Mouse (Mus musculus) frontal cortex, adult (tissue): ENCODE data around the gene Gm3476.
"Not testable (repeated sequence)": the region's sequence is repeated elsewhere in the genome, so short reads cannot be mapped to it uniquely, and the experiment has no call there.

Source experiments
- ATAC-seq: cut with Nextera tagmentation; 2 replicates; pipeline ENCODE4 v1.9.2; 2017; ENCODE audit warnings: mild to moderate bottlenecking, moderate library complexity, mixed read lengths; ENCODE audit not compliant: low TSS enrichment

Gene Gm3476

DNA sequence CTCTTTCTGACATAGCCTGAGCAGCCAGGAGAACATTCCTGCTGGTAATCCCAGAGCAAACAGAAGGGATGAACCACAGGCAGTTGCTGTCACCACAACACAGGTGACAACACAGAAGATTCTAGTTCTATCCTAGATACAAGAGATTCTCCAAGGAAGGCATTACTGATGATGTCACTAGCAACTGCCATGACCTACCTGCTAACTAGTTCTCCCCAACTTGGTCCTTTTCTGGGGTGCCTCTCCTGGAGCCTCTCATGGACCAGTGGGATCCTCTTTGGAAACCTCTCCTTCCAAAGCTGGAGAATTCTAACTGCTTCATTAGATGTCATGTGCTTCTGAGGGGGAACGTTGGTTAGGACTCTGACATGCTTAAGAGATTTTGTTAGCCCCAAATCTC is at the start of gene Gm3476:
Gm3476 (minus strand) TSS at position 101 of the 400 bp plus-strand sequence.
- not testable (repeated sequence) for ATAC-seq

DNA sequence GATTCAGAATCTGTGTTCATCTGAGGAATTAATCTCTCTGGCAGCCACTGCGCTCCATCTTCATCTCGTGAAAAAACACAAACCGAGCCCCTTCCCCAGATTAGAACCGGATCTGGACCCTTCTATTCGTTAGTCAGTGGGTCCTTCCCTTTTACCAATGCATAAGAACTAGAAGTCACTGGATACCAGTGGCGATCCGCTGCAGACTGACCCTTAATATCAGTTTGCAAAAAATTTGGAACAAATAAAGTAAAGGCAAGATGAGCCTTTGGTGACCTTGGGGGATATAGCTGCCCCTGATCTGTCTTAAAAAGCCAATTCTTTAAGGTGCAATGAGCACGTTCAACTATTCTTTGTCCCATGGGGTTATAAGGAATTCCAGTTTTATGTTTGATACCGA is 37.9 kb upstream of the Gm3476 start:
- not testable (repeated sequence) for ATAC-seq

DNA sequence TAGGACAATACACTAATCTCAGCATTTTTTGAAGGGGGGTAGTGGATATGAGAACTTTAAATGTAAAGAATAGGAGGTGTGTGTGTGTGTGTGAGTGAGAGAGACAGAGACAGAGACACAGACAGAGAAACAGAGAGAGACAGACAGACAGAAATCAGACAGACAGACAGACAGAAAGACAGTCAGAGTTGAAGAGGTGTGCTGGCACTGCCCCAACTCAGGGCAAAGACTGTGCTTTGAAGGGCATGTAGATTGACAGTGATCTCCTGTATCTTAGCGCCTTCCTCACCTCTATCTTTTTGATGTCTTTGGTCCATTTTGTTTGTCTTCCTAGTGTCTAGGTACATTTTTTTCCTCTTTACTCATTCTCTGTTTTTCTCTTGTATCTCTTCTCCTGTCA is 35.5 kb upstream of the Gm3476 start:
- not testable (repeated sequence) for ATAC-seq

DNA sequence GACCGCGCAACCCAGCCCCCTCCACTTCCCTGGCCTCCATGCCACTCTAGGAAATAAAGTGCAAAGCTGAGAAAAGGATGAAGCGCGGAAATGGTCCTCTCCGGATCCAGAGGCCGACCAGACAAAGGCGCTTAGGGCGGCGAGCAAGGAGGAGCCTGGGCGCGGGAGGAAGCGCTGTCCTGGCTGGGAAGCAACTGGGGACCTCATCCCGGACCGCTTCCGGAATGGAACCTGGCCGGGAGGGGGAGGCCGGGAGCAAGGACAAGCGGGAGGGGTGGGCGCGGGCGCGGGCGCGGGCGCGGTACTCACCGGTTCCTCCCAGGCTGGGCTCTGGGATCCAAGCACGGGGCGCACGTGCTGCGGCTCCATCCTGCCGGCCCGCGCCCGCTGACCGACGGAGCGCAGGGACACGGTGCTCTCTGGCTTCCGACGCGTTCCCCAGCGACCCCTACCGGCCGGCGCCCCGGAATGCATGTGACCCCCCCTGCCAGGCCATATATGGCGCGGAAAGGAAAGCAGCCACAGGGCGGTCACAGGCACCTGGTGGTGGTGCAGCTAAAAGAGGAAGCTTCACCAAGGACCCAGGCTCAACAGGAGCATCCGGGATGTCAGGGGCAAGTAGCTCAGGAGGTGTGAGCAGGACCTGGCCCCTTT is 17.2 kb downstream of the Gm3476 start, which contains the start of gene Gm3468:
Gm3468 (minus strand) TSS at position 394 of the 654 bp plus-strand sequence.
- not testable (repeated sequence) for ATAC-seq

DNA sequence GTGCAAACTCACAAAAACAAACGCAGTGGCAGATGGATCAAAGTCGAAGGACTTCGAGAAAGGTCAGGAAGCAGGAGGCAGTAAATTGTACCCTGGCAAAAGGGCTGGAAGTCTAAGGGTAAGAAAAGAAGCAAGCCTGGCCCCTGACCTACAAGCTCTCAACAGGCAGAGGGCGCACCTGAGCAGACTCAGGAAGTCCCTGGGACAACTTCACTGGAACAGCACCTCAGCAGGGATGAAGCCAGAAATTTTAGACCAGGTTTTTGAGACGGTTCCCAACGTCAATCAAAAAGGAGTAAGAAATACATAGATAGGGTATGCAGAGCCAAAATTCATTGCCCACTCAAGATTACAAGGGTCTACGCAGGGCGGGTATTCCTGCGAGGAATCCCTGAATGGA is 18.1 kb downstream of the Gm3476 start:
- not testable (repeated sequence) for ATAC-seq

DNA sequence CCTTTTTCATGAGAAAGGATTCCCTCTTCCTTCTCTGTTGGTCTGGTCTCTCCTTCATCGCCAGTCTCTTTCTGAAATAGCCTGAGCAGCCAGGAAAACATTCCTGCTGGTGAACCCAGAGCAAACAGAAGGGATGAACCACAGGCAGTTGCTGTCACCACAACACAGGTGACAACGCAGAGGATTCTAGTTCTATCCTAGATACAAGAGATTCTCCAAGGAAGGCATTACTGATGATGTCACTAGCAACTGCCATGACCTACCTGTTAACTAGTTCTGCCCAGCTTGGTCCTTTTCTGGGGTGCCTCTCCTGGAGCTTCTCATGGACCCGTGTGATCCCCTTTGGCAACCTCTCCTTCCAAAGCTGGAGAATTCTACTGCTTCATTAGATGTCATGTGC is 31.8 kb downstream of the Gm3476 start, which contains the start of gene Gm8206:
Gm8206 (minus strand) TSS at position 101 of the 400 bp plus-strand sequence.
- ATAC-seq, result not testable (repeated sequence)

DNA sequence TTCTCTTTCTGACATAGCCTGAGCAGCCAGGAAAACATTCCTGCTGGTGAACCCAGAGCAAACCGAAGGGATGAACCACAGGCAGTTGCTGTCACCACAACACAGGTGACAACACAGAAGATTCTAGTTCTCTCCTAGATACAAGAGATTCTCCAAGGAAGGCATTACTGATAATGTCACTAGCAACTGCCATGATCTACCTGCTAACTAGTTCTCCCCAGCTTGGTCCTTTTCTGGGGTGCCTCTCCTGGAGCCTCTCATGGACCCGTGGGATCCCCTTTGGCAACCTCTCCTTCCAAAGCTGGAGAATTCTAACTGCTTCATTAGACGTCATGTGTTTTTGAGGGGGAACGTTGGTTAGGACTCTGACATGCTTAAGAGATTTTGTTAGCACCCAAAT is 67.4 kb downstream of the Gm3476 start, which contains the start of gene Gm6337:
Gm6337 (minus strand) TSS at position 101 of the 400 bp plus-strand sequence.
- not testable (repeated sequence) for ATAC-seq
